Mouse (Mus musculus): Measurements from ENCODE around the gene Gm13539.
"Not testable (repeated sequence)": the region's sequence is repeated elsewhere in the genome, so short reads cannot be mapped to it uniquely, and the experiment has no call there.

The Gm13539 gene

DNA sequence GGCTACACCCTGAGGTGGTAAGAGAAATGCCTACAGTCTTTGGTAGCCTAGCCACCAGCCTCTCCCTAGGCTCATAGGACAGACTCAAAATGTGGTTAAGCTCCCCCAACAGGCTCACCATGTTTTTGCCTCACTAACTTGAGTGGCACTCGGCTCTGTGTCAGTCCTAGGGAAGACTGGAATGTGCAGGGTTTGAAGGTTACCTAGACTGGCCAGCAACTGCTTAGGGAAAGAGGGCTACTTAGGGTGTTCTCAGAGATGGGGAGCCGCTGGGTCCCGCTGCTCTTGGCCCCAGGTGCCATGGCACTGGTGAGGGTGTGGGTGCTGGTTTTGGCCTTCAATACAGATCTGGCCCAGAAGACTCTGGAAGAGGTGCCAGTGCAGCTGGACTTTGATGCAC is at the start of gene Gm13539:
Gm13539 (plus strand) TSS at position 301 of the 400 bp plus-strand sequence.
- no peak for DNase-seq

DNA sequence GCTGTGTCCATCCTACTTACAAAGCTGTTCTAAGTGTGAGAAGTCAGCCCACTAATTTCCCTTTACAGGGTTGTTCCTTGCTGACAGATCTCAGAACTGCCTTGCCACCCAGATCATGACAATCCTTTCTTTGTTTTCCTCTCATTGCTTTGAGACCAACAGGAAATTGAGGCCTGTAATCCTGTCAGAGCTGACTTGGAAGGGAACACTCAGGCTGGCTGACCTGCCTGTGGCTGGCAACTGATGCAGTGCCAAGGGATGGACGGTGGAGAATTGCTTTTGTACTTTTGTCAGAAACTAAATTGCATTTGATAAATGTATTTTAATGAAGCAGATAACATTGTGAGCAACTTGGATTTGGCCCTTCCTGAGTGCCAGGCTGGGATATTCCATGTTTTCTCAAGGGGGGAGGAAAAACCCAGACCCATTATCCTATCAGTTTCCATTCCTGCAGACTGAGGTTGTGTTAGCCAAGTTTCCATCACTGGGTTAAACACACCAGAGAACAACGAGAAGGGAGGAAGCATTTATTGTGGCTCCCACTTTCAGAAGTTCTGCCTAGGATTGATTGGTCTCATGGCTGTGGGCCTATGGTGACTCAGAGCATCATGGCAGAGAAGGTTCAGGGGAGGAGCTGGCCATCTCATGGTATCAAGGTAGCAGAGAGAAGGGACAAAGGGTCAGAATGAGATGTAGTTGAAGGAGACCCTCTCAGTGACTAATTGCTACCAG is 48.7 kb upstream of the Gm13539 start:
- no peak for DNase-seq

DNA sequence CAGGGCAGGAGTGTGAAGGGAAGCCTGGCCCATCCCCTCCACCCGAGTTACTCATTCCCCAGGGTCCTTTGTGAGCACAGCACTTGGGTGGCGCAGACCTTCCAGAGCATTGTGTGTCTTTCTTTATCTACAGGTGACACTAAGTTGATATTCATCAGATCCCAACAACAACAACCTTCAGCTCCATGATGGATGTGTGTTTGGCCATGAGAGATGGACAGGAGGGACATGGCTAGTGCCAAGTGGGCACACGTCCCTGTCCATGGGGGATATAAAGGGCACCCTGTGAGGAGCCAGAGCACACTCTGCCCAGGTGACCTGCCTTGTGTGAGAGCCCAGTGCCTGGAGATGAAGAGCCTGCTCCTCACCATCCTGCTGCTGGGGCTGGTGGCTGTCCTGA is 45.3 kb upstream of the Gm13539 start, which contains the start of gene Obp2b:
Obp2b (plus strand) TSS at position 301 of the 400 bp plus-strand sequence.
- DNase-seq, result not testable (repeated sequence)

DNA sequence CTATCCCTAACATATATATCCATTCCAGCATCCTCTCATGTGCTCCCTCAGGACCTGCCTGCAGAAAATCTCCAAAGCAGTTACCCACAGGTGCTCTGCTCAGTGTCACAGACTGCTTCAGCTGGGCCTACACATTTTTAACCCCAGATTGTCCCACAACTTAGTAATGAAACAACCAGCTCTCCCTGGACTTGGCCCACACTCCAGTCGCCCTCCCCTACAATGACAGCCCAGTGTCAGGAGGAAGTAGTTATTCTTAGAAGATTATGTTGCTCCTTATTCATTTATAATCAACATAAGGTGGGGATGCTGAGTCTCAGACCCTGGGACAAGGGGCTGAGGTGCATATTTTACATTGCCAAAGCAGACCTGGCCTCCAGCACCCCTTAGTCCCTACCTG is 40.4 kb upstream of the Gm13539 start:
- DNase-seq, result no peak

DNA sequence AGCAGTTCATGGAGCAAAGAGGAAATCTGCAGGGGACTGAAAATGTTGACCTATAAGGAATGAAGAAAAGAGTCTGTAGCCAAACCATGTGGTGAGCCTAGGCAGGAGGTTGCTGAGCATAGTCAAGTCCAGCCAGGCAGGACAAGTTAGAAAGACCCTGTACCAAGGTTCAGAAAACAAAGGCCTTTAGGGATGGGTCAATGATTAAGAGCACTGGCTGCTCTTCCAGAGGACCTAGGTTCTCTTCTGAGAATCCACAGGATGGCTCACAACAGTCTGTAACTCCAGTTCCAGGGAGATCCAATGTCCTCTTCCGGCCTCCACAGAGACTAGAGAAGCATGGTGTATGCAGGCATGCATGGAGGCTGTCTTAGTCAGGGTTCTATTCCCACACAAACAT is 27.9 kb upstream of the Gm13539 start:
- DNase-seq, result no peak

DNA sequence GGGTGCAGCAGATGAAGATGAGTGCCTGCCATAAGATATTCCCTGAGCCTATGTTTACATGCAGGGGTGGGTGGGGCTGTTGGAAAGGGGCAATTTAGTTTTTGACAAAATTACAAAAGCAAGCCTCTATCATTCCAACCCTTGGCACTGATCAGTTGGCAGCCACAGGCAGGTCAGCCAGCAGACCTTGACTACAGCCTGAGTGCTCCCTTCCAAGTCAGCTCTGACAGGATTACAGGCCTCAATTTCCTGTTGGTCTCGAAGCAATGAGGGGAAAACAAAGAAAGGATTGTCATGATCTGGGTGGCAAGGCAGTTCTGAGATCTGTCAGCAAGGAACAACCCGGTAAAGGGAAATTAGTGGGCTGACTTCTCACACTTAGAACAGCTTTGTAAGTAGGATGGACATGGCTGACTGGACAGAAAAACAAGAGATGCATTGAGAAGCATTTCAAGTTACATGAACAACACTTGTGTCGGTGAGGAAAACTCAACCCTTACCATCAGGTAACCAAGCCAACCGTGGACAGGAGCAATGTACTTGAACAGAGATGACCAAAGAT is 23.9 kb upstream of the Gm13539 start:
- DNase-seq, result no peak

DNA sequence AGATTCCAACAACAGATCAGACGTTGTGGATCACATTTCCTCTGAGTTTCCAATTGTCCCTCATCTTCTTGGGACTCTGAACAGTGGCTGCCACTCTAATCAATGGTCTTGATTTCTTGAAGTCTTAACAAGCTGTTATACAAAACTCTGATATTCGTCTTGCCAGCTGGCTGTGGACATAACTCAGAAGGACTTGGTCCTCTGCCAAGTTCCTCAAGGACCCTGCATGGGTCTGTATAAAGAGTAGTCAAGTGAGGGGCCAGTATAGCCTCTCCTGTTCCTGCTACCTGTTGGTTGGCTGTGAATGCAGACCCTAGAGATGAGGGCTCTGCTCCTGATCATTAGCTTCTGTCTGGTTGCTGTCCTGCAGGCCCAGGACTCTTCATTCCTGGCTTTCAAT is 16.8 kb upstream of the Gm13539 start, which contains the start of gene Lcn3:
Lcn3 (plus strand) TSS at position 301 of the 400 bp plus-strand sequence.
- DNase-seq, result no peak

DNA sequence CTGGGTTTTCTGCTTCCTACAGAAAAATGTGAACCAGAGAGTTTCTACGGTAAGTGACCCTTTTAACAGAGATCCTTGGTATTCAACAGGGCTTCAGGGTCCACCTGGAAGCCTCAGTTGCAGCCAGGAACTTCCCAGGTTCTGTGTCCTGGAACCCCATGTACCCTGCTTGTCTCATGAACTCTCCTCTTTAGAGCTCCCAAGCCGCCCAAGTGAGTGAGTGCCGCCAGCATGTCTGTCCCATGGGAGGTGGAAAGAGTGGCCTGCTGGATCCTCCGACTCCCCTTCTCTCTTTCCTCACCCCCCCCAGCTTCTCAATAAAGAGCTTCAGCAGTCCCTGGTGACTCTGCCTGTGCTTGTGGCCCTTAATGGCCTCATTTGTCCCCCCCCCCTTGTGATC is 14.3 kb upstream of the Gm13539 start:
- DNase-seq, result no peak

DNA sequence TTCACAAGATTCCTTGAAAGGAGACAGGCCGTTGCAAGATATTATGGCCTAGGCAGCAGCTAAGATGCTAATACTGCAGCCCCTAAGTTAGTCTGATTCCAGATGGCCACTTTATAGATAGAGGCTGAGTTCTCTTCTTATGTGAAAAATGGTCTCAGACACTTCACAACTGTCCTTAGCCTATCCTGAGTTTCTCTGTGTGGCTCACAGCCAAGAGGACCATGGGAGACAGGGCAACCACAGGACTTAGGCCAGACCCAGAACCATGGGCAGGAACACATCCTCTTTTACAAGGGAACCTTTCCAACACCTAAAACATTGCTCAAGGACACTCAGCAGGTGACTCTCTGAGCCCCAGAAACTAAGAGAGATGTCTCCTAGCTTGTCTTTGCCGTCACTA is 8.6 kb upstream of the Gm13539 start:
- DNase-seq, result peak; percentile 36 to 48

DNA sequence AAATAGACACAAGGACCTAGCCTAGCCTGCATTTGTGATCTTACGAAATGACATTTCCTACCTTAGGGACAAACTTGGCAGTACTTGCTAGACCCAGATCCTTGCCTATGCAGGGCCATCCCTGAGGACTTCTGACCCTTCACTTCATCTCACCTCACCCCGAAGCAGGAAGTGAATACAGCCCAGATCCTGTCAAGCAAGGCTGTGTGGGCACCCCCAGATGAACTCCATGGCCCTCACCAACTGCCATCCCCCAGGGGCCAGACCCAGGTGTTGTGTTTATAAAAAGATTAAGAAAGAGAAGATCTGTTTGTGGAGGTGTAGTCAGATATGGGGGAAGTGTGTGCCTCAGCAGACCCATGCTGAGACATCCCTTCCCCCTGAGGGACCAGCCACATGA is 7.4 kb upstream of the Gm13539 start:
- DNase-seq, result no peak

DNA sequence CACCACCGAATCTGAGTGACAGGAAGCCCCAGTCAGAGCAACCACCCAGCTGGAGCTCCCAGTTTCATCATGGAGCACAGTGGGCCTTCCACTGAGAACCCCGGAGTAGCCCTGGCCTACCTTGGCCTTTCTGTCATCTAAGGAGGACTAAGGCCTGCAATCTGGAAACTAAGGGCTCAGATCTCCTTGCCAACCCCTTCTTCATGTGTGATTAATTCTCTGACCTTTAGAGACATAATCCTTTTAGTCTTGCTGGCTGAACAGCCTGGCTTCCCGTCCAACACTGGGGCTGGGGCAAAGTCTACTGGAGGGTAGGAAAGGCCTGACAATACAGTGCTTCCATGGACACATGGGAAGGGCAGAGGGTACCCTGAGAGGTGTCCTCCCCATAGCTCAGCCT is 6.1 kb upstream of the Gm13539 start:
- DNase-seq, result peak; percentile 27 to 37

DNA sequence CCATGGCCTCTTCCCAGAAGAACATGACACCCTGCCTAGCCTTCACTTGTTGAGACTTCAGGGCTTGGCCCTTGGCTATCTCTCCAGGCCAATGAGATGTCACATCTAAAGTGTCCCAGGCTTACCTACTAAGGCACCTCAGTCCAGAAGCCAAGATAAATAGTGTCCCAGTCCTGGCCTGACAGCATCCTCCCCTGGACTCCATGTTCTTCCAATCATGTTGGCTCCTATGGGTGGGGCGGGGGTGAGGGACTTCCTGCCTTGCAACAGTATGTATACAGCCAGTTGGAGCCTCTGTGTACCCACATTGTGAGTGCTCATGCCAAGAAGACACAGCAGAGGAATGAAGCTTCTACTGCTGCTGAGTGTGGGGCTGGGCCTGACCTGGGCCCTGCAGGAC is 5.3 kb upstream of the Gm13539 start, which contains the start of gene Lcn11:
Lcn11 (plus strand) TSS at position 301 of the 400 bp plus-strand sequence.
- DNase-seq, result no peak

DNA sequence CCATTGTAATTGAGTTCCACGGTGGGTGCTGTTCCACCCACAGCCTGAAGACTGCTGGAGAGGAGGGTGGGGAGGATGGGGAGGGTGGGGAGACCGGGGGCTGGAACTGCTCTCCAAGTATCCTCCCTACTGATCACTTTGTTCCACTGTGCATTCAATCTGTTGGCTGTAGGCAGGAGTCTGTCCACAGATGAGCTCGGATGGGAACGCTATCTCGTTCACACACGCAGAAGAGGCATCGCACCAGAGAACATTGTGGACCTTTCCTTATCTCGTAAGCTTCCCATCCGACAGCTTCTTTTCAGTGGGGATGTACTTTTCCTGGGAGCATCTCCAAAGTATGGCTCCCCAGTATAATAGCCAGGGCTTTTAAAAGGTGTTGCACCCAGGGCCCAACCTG is 3.0 kb upstream of the Gm13539 start:
- no peak for DNase-seq

DNA sequence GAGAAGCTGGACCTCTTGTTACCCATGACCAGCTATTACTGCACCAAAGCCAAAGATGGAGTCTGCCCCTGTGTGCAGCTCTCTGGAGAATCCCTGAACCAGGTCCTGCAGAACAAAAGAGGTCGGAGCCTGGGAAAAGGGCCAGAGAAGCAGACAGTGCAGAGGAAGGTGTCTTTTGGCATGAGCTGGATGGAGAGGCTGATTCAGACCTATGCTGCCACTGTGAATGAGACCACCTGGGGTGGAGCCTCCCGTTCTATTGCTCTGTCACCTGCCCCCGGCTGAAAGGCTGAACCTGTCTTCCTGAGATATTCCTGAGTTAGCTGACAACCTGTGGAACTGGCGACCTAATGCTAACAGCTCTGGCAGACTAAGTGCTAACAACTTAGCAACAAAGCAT is 1.1 kb upstream of the Gm13539 start:
- peak; percentile 31 to 32 for DNase-seq

DNA sequence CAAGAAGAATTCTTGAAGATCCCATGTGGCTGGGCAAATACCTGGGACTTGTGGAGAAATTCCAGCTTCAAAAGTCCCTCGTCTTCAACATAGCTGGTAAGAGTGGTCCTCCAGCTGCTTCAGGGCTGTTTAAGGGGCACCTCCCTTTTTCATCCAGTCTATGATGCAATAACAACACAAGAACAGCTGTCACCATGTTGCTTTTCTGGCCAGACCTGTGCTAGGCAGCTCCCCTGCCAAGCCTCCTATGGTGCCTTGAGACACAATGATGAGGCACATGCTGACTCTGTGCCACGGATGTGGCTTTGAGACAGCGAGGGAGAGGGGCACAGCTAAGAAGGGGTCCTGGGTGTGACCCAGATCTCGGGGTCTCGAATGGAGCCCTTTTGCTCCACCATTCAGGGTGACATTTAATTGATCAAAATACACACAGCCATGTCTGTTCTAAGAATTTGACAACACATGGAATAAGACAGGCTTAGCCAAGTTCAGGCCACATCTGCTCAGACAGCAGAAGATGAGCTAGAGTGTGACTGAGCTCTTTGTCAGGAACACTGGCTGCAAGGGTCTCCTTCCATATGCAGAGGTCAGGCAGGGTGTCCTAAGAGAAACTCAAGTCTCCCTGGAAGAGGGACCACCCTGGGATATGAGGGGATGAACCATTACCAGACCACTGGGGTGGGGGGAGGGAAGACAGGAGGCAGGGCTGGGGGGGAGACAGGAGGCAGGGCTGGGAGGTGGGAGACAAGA is 3.7 kb downstream of the Gm13539 start:
- peak in 1 of 2 experiments; percentile 29 for DNase-seq

DNA sequence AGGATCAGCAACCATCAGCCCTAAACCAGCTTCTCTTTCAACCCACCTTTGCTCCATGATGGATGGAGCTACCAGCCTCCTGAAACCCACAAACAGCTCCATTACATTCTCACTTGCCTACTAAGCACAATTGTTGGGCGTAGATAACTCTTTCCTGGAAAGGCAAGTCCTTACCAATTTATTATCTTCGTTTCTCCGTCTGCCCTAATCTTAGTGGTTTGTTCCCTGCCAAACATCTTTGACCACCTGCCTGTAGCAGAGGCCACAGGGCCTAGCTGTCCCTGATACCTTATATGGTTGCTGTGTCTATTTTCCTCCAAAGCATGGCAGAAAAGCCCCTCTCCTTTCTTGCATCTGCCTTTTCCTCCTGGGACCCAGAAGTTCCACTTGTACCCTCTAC is 7.0 kb downstream of the Gm13539 start:
- DNase-seq, result no peak

DNA sequence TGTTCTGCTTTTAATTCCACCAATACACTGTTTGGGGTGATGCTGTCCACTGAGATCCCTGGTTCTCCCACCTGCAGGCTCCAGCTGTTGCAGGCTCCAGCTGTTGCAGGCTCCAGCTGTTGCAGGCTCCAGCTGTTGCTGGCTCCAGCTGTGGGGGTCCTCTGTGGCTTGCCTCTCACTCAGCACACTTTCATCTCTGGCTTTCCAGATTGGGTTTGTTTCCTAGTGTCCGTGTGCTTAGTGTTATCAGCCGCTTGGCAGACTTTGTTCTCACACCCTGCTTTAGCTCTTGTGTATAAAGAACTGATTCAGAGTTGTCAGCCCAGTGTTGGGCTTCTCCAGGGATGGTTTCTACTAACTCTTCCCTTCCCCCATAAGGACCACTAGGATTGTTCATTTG is 15.6 kb downstream of the Gm13539 start:
- no peak for DNase-seq

DNA sequence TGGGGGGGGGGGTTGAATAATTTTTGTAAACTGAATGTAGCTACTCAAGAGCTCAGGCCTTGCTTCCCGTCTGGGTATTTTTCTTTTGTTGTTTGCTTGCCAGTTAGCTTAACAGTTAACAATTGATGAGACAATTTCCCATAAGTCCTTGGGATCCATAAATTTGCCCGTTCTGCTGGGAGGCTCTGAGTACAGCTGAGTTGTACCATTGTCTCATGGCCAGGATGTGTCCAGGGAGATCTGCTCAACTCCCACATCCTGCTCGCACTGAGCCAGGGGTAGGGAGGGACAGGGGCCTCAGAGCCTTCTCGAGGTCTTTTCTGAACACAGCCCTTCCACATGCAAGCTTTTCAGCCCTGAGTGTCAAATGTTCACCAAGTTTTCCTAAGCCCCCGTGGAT is 16.0 kb downstream of the Gm13539 start:
- DNase-seq, result no peak

DNA sequence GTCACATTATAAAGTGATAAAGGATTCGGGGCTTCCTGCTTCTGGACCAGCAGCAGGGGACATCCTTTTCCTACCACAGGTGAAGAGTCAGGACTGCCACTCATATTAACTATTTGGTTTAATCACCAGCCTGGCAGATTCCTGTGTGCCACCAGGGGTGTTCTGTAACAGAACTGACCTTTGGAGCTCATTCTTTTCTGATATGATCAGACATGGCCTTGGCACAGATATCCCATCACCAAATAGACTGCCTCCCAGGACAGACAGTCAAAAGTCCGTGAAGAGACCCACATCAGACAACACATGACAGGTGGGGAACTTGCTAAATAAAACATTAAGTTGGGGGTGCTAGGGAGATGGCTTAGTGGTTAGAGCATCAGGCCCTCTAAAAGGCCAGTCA is 29.7 kb downstream of the Gm13539 start:
- DNase-seq, result no peak

DNA sequence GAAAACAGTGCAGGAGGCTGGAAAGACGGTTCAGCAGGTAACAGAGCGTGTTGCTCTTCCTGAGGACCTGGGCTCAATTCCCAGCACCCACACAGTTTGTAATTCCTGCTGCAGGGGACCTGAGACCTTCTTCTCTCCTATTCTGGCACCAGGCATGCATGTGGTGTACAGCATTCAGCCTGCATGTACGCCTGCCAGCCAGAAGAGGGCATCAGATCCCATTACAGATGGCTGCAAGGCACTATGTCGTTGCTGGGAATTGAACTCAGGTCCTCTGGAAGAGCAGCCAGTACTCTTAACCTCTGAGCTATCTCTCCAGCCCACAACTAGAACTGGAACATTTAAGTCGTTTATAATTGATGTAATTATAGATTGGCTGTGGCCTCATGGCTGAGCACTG is 31.3 kb downstream of the Gm13539 start:
- no peak for DNase-seq

DNA sequence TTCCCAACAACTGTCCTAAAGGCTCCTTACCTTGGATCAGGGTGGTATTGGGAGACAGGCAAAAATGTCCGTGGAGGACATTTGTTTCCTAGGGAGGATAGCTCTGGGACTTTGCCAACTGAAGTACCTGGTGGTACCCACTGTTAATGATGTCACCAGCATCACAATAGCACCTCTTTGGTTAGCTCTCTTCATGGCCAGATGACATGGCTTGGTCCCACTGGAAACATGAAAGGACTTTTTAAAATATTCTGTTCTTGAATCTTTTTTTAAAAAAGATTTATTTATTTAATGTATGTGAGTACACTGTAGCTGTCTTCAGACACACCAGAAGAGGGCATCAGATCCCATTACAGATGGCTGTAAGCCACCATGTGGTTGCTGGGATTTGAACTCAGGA is 33.7 kb downstream of the Gm13539 start, which contains the start of gene Glt6d1:
Glt6d1 (minus strand) TSS at position 101 of the 400 bp plus-strand sequence.
- not testable (repeated sequence) for DNase-seq

DNA sequence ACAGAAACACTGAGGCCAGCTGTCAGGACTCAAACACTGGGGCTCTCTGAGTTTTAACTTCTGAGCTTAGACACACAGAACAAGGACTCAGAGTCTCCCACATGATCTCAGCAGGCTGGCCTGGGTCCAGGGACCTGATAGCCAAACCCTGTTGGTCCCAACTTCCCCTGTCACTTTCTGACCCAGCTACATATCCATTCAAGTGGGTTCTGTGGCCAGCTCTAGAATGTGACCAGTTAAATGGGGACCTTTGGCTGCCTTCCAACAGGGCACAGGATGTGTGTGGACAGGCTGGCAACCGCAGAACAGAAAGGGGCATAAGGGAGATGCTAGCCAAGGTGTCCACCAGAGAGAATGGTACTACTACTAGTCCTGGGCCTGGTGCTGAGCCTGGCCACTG is 40.7 kb downstream of the Gm13539 start, which contains the start of gene Lcn9:
Lcn9 (plus strand) TSS at position 348 of the 400 bp plus-strand sequence.
- DNase-seq, result peak; percentile 34 to 59

DNA sequence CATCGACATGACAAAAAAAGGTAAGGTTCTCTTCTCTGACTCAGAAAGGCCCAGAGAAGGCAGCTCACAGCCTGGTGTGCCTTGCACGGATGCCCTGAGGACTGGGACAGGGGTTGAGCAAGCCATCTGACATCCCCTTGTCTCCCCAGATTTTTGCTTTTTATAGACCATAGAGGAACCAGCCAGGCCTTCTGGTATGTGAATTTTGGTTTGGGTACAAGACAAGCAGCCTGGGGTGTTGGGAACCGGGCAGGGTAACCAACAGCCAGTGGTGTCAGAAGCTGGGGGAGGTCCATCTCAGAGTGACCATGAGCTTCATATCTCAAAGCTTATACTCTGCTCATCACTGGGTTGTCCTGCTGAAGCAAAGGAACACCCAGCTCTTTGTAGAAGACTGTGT is 42.7 kb downstream of the Gm13539 start:
- no peak for DNase-seq

Measured in cerebellum, postnatal 14 days (tissue).